Mouse (Mus musculus) cerebellum, adult 2 months (tissue): Measurements from ENCODE around the gene Sit1.

Experiments
- CTCF ChIP-seq: fragments of 200-500 bp; IDR thresholded peaks from 2 replicates; pipeline ENCODE4 v1.5.1; 2011; ENCODE audit warnings: low read depth, mild to moderate bottlenecking, control low read depth, low read length, moderate library complexity, borderline replicate concordance; ENCODE audit not compliant: insufficient read depth
- POLR2A ChIP-seq: fragments of 200-500 bp; IDR thresholded peaks from 2 replicates; pipeline ENCODE4 v1.6.1; 2011; ENCODE audit warnings: low read length, control low read depth, borderline replicate concordance; ENCODE audit not compliant: insufficient read depth

GRCm38 (mm10) chr4:43506074-43506473, 22.5 kb upstream of the Sit1 start:
- TF ChIP-seq CTCF (no peak), POLR2A (no peak)
